Mouse (Mus musculus) neural tube, embryonic 10.5 days (tissue): Measurements from ENCODE around the gene Dhx15.

Experiments used
- DNase-seq: peaks from one replicate; pipeline ENCODE4 v3.0.0-alpha.2; 2017; ENCODE audit warnings: low spot score; ENCODE audit errors: extremely low spot score

The Dhx15 gene

DNA sequence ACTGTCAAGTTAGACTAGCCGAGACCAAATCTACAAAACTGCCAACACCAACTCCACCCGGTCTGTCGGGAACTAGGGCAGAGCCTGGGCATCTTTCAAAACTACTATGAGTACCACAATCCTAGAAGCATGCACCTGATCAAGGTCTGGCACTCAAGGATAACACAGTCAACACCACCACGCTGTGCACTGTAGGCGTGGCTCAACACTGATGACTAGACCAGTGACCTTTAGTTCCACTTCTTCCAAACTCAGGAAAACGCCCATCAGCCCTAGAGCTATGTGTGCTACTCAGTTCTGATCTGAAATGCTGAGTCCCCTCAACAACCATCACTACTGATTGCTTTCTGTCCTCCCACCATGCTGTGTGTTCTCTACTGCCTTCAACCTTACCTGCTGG, 44.6 kb downstream of the Dhx15 start:
- DNase-seq: no peak

DNA sequence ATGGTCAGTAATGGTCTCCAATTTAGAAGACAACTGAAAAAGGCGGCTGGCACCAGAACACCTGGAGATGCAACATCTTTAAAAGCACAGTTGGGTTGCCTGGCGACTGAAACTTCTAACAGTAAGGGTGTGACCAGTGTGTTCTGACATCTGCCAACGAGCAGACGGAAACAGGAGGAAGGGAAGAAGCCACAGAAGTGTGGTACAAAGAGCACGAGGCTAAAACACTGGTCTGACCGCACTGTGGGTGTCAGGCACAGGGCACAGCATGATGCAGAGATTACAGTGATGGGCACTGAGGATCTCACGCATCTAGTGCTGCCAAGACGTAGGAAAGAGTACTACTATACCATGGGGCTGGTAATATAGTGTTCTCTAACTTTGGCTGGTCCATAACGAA, 48.4 kb downstream of the Dhx15 start:
- DNase-seq: no peak

GRCm38 (mm10) chr5:52138819-52139218, 51.5 kb downstream of the Dhx15 start:
- DNase-seq: no peak

DNA sequence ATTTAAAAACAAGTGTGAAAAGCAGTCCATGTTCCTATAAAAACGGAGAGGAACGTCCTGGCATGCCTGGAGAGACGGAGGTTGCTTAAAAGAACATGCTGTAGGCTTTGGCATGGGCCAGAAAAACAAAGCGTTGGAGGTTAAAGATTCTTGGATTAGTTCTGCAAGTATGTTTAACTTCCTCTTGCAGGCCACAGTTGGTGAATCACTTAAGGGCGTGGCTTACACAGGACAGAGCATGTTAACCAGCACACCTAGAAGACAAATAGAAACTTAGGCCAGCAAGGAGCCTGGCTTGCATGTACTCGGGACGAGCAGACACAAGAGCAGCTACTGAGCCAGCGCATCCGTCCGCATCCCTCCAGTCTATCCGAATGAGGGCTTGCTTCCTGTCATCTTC, 52.2 kb downstream of the Dhx15 start:
- DNase-seq: no peak

DNA sequence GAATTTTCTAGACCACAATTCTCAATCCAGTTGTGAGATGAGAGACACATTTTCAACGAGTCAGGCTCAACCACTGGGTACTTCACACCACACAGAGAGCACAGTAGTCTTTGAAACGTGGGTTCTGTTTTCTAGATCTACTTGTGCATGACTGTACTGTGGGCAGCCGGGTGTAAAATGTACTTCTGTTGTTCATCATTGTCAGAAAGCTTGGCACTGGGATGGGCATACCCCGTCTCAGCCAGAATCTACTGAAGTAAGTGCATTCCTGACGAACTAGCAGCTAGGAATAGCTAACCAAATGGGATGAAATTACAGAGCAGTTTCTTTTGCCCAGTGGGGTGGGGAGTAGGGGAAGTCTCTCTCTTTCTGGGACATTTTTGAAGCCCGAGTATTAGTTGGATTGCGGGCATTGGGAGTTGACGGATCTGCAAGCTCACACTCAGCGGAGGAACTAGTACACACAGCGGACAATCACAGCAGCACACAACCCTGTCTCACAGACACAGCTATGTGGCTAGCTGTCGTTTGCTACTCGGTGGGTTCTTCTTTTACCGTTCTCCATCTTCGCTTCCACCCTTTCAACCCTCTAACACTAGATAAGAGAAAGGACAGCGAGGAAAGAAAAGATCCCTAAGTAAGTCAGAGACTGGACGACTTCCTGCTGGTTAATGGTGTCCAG, 54.7 kb downstream of the Dhx15 start:
- DNase-seq: no peak

- no peak for DNase-seq
Observed at GRCm38 (mm10) chr5:52132840-52133239, 57.5 kb downstream of the Dhx15 start.

GRCm38 (mm10) chr5:52132092-52132491, 58.2 kb downstream of the Dhx15 start:
- DNase-seq: peak; percentile 68

DNA sequence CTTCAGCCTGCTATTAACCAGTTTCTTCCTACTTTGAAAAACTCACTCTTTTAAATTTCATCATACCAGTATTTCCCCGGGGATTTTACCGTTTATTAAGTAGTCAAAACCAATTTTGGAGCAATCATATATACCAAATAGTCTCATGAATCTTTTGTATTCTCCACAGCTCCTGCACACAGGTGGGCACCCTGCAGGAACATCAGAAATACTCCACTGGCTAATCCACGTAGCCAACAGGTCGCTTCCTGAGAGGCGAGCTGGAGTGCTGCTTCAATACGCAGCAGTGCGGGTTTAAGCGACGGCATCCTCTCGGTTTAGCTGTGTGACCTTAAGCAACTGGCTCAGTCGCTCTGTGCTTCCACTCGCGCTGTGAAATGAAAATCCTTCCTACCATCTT, 58.9 kb downstream of the Dhx15 start:
- no peak for DNase-seq

GRCm38 (mm10) chr5:52130496-52130895, 59.8 kb downstream of the Dhx15 start:
- DNase-seq: no peak

- no peak for DNase-seq
Observed at GRCm38 (mm10) chr5:52126263-52126662, 64.1 kb downstream of the Dhx15 start.

- DNase-seq: no peak
Observed at GRCm38 (mm10) chr5:52125854-52126253, 64.5 kb downstream of the Dhx15 start.

GRCm38 (mm10) chr5:52122146-52122545, 68.2 kb downstream of the Dhx15 start:
- DNase-seq: no peak

GRCm38 (mm10) chr5:52119822-52120221, 70.5 kb downstream of the Dhx15 start:
- no peak for DNase-seq

DNA sequence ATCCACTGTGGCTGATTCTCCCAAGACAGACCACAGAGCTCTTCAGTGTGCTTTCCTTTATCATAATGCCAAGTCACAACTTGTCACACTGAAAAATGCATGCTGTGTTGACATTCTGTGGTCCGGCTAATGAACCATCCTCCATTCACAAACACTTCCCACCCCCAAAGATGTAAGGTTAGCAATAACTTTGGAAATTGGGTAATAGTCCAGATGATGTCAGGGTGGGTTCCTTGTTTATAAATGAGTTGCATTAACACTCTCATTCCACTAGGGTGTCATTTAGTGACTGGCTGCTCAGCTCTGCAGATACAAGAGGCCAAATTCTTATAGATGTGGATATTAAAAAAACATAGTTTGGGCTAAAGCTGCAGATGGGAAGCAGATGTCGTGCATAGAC, 71.1 kb downstream of the Dhx15 start:
- no peak for DNase-seq

DNA sequence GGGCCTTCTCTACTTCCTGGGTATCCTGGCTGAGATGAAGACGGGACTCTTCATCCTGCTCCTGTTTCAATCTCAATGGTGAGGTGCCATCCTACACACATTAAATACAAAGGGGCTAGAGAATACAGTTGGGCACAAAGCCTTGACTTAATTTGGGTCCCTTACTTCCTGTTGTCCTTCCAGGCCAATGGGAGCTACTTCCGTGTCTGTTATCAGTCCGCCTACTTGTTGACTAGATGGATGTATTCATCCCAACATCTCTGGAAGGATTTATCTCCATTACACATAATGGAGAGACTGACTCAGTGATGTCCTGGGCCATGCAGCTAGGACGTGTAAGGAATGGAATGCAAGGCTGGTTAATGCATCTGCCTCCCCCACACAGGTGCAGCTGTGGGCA, 72.5 kb downstream of the Dhx15 start:
- no peak for DNase-seq

- DNase-seq: no peak
Observed at GRCm38 (mm10) chr5:52116404-52116803, 73.9 kb downstream of the Dhx15 start.

- DNase-seq: peak; percentile 87
Observed at GRCm38 (mm10) chr5:52115821-52116317, 74.4 kb downstream of the Dhx15 start.

DNA sequence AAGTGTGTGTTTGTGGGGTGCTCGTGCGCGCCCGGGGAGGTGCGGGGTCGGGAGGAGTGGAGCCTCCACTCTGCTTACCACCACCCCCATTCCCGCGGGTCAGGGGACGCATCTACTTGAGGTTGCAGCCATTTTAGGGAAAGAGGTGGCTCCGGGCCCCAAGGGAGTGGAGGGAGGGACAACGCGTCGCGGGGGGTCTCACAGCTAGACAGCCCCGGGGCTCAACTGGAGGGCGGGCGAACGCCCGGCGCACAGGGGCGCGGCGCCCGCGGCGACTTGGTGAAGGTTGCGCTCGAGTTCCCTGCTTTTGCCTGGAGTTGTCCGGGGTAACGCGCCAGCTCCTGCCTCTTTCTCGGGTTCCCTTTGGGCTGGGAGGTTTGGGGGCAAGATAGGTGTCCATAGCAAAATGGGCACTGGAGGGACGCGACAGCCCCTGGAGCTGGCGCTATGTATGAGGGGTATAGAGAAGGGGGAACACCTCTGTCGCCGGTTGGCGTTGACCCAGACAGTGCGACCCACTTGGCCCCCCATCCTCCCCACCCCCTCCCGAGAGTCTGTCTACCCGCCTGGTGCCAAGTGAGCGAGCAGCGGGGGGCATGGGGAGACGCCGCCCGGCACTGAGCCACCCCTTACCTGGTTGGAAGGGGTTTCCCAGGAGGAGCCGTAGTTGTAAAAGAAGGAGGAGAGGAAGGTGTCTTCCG, 75.4 kb downstream of the Dhx15 start:
- DNase-seq: peak; percentile 62

DNA sequence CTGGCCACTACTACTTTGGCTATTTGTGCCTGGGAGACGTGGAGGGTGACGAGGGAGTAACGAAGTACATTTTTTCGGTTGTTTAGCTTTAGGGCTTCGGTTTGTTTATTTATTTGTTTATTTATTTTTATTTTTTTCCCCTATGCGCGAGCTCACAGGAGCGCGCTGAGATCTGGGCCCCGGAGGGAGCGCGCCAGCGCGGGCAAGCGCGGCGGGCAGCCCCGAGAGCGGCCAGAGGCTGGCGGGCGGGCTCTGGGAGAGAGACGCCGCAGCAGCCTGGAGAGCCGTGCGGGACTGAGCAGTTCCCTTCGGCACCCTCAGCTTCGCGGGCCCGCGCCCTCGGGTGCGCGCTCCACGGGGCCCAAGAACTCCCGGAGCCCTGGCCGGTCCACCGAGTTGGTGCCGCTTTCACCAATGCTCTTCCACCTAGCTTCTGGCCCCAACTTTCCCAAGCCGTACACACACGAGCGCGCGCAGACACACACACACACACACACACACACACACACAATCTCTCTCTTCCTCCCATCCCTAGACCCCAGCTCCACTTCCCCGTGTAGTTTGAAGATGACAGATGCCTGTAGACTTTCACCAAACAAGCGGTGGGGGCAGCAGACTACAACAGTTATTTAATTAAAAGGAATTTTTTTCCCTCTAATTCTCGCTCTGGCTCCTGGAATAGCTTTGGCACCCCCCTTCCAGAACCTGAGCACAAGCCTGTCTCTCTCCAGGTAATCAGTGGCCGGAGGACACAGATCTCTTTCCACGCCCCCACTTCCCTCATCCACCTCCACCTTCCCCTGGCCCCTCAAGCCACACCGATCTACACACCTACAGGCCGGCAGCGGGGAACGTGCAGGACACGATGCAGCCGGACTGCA, 76.2 kb downstream of the Dhx15 start:
- DNase-seq: peak; percentile 63

DNA sequence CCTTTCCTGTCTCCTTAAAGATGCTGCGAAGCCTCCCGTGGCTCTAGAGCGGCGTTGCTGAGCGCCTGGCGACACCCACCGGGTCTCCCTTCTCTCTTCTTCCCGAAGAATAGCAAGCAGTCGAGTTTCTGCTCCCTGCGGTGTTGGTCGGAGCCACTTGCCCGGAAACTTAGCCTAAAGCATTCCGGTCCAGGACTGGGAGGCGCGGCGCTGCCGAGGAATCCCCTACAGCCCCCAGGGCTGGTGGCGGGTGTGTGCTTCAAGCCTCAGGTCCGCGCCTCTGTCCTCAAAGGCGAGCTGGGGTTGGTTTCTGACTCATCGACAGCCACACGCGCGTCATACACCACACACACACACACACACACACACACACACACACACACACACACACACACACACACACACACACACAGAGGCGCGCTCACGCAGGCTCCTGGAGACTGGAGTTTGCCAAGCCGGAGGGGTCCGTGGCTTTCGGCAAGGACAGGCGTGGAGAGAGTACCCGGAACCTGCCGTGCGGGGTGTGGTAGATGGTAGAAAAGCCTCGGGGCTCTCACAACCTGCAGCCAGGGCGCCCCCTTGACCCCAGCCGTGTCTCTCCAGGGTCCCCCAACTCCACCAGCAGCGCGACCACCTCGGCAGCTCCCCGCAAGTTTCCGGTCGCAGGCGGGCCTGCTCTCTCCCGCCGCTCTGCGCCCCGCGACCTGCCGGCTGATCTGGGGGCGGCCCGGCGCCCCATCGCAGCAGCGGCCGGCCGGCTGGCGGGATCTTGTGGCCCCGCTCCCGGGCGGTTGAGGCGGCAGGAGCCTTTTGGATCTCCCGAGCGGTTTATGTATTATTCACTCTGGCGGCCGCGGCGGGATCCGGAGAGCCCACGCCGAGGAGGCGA, 77.1 kb downstream of the Dhx15 start:
- DNase-seq: peak; percentile 73

GRCm38 (mm10) chr5:52112191-52112760, 78.0 kb downstream of the Dhx15 start:
- DNase-seq: peak; percentile 34
